Mouse (Mus musculus) urinary bladder, postnatal 4 days (tissue): ENCODE results near the gene Fbxo41.
A peak's percentile ranks its signal among the peaks of the same experiment; 100 is the strongest.

Experiments used
- DNase-seq, 2 experiments: peaks; one replicate each; pipeline ENCODE4 v3.0.0; 2021 to 2022; ENCODE audit warnings: low spot score in 2 of 2

Gene Fbxo41

GRCm38 (mm10) chr6:85447351-85447750 is 55.4 kb downstream of the Fbxo41 start:
- DNase-seq = no peak

- DNase-seq = no peak
These were observed 57.5 kb downstream of the Fbxo41 start for GRCm38 (mm10) chr6:85445286-85445685.

- no peak for DNase-seq
These were observed 58.4 kb downstream of the Fbxo41 start for GRCm38 (mm10) chr6:85444266-85444965.

DNA sequence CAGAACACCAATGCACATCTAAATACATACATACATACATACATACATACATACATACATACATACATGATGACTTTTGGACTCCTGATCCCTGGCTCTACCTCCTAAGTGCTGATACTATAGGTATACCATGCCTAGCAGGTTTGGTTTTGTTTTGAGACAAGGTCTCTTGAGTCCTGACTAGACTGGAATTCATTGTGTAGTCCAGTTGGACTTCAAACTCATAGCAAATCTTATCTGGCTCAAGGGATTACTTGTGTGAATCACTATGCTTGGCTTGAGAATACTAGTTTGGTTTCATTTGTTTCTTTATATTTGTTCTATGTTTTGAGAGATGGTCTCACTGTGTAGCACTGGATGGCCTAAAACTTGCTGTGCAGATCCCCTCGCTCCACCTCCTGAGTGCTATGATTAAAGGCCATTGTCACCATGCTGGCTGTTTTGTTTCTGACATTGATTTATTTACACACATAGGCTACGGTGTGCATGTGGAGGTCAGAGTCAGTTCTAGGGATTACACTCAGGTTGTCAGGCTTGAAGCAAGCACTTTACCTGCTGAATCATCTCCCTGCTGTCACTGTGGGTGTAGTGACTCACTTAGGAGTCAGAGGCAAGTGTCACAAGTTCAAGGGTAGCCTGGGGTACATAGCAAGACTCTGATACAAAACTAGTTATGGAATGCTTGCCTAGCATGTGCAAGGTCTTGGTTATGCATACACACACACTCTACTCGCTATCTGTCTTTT is 59.1 kb downstream of the Fbxo41 start:
- no peak for DNase-seq

- no peak for DNase-seq
These were observed 61.7 kb downstream of the Fbxo41 start for GRCm38 (mm10) chr6:85441142-85441541.

DNA sequence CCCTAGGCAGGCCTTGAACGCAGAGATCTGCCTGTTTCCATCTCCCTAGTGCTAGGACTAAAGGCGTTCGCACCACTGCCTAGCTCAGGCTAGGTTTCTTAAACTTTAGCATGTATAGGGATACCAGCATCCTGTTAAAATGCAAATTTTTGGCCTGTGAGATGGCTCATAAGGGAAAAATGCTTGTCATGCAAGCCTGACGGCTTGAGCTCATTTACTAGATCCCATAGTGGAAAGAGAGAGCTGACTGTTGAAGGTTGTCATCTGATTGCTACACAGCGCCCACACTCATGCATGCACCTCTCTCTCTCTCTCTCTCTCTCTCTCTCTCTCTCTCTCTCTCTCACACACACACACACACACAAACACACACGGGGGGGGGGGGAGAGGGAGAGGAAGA is 66.2 kb downstream of the Fbxo41 start:
- DNase-seq = no peak

- DNase-seq = no peak
These were observed 66.6 kb downstream of the Fbxo41 start for GRCm38 (mm10) chr6:85436204-85436603.

DNA sequence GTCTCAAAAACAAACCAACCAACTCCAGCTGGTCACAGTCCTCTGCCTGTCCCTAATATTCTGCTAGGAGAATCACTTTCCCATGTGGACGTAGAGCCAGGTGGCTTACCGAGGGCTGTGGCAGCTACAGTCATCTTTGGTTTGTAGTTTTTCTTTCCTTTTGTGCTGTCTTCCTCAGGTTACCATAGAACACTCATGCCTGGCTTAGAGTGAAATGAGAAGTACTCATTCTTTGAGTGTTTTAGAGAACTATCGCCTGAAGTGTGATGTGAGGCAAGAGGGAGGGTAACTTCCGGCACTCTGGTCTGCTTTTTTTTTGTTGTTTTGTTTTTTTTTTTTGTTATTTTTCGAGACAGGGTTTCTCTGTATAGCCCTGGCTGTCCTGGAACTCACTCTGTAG is 68.9 kb downstream of the Fbxo41 start:
- no peak for DNase-seq

GRCm38 (mm10) chr6:85431842-85432431 is 70.9 kb downstream of the Fbxo41 start, which contains the start of gene Smyd5:
Gene Smyd5, plus strand, starts transcription at chr6:85431989.
- peak; percentile 82 to 91 for DNase-seq

GRCm38 (mm10) chr6:85431274-85431841 is 71.4 kb downstream of the Fbxo41 start:
- no peak for DNase-seq

DNA sequence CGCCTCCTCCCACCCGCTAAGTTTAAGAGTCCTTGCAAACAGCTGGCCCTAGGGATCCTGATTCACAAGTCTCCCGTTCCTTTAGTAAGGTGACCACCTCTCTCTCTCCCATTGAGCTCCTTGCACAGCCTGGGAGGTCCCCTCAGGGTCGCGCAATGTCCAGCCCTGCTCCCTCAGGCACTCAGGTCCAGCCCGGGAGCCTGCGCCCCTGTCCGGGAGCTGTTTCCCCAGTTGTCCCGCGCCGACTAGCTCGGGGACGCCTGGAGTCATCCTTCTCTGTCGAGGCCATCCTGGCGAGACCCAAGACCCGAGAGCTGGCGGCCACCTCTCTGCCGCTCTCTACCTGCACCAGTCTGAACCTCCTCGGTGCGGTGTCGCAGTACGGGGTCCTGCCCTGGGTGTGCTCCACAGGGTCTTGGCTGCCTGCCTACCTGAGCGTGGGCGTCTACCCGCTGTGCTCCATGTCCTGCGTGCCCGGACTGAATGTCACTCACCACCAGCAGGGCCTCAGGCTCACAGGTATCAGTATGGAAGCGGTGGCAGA is 78.9 kb downstream of the Fbxo41 start, which contains the start of gene Noto:
Noto (plus strand) TSS at position 51 of the 544 bp plus-strand sequence.
- no peak for DNase-seq
